Mouse (Mus musculus) lung, adult 2 months (tissue): ENCODE data around the gene Adamts14. TPM values are rescaled to one million over a fixed set of nuclear protein-coding genes. Genes with fewer than 3 reads are reported as not detected.

ENCODE experiments used
- DNase-seq: peaks from one replicate; pipeline ENCODE4 v3.0.0; 2022
- H3K4me1 ChIP-seq: fragments of 200-500 bp; 2 replicates; pipeline ENCODE4 v1.6.1; 2011; ENCODE audit warnings: low read length; ENCODE audit not compliant: control insufficient read depth, insufficient read depth
- H3K4me3 ChIP-seq: fragments of 200-500 bp; replicated peaks from 2 replicates; pipeline ENCODE3; 2011; ENCODE audit warnings: low read depth, mild to moderate bottlenecking, control low read depth, low read length; ENCODE audit errors: extremely low read depth
- CTCF ChIP-seq: fragments of 200-500 bp; IDR thresholded peaks from 2 replicates; pipeline ENCODE4 v1.5.1; 2011; ENCODE audit warnings: mild to moderate bottlenecking, low read length, control low read depth; ENCODE audit not compliant: insufficient read depth
- POLR2A ChIP-seq: fragments of 200-500 bp; IDR thresholded peaks from 2 replicates; pipeline ENCODE4 v1.6.1; 2011; ENCODE audit warnings: low read depth, mild to moderate bottlenecking, control low read depth, low read length, borderline replicate concordance; ENCODE audit errors: extremely low read depth
- WGBS: fragments of 180-500 bp; shearing (Covaris S2); methylation state at CpG from one replicate; pipeline ENCODE4 v1.1.7; 2018; 5-methylcytosine and 5-hydroxymethylcytosine counted together
- polyA plus RNA-seq: library from polyadenylated mRNA; depleted of rRNA; stranded (reverse); fragments of >200 nt; gene quantifications from 2 replicates; pipeline ENCODE4 v1.2.3, GENCODE M21; 2012

Adamts14 gene
- polyA plus RNA-seq, 1 experiment, result 3.6 TPM

DNA sequence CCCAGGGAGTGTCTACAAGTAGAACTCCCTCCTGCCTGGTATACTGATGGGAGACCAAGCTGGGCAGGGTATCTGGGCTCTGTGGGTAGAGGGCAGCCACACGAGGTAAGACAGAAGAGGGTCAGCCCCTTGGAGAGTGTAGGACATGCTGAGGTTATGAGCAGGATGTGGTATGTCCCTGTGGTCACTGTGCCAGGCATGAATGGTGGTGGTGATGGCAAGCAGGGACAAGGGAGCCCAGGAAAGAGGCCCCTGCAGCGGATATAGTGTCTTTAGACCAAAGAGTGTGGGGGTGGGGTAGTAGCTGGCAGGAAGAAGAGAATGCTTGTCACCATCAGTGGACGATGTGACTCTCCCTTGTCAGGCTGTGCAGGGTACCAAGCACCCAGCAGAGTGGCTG is 85.2 kb downstream of the Adamts14 start:
- H3K4me3 ChIP-seq, result no peak overlapping the region
- WGBS, result 48% methylated on average over 3 of the region's 3 CpGs
- H3K4me1 ChIP-seq, result no peaks in the 10 kb centered on the region
- no peak for DNase-seq
- TF ChIP-seq CTCF (no peak), POLR2A (no peak)

DNA sequence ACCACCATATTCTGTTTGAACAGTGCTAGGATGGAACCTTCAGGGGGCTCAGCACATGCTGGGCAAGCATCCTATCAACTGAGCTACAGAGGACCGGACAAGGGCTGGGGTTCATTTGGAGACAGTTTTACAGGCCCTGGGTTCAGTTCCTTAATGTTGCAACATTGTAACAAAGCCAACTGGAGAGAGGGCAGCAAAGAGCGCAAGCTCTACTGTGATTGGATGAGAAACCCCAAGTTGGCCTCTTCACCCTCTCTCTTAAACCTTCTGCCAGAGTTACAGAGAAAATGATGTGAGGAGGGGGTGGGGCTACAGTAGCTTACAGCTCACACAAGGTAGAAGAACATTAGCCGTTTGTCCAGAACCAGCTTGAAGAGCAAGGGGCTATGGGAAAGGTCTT is 86.2 kb downstream of the Adamts14 start:
- 56% methylated on average over 3 of the region's 3 CpGs for WGBS
- no peak for TF ChIP-seq POLR2A
- TF ChIP-seq CTCF, result no peak
- H3K4me3 ChIP-seq, result no peak overlapping the region
- H3K4me1 ChIP-seq, result no peaks in the 10 kb centered on the region
- no peak for DNase-seq

DNA sequence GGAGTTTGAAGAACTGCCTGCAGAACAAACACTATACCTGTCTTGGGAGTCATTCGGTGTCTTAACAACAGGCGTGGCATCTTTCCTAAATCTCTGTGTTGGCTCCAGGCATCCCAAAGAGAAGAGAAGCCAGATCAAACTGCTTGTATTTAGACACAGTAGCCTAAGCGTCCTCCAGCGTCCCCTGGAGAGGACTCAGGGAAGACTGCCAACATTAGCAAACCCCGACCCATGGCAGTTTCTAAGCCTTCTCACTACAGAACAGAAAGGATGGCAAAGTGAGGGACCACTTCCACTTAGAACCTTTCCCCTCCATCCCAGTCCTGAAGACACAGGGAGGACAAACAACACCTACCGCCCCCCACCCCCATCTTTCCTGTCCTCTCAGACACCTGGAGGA is 93.3 kb downstream of the Adamts14 start:
- Histone ChIP-seq H3K4me1 (no peaks in the 10 kb centered on the region), H3K4me3 (no peak overlapping the region)
- TF ChIP-seq POLR2A, result no peak
- no peak for TF ChIP-seq CTCF
- WGBS, result 53% methylated on average over 6 of the region's 6 CpGs
- no peak for DNase-seq

DNA sequence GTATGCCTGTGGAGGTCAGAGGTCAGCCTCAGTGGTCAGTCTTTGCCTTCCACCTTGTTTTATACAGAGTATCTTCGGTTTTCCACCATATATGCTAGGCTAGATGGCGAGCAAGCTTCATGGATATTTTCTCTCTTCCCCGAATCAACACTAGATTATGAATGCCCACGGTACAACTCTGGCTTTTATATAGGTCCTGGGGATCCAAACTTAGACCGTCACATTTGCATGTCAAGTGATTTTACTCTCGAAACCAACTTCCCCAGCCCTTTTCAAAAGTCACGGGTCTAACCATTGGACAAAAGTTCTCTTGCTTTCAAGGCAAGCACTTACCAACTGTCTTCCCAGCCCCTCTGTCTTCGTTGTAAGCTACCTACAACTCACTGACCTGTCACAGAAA is 94.6 kb downstream of the Adamts14 start:
- no peak for DNase-seq
- WGBS, result 90% methylated on average over 8 of the region's 8 CpGs
- Histone ChIP-seq H3K4me3 (no peak overlapping the region), H3K4me1 (no peaks in the 10 kb centered on the region)
- TF ChIP-seq POLR2A (no peak), CTCF (no peak)

DNA sequence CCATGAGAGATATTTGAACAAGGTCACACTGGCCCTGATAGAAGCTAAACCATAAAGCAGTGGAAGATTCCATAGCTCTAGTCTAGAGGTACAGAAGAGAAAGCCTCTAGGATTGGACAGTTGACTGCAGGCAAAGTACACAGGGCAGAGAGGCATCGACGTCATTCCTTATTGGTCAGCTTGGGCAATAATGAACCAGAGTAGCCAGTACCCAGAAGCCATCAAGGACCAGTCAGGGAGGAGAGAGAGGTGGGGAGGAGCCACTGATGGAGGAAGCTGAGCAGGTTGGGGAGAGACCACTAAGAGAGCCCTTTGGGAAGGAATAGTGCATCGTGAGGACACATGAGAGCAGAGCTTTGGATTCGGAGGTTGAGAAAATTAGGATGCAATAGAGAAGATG is 95.5 kb downstream of the Adamts14 start:
- no peak for DNase-seq
- TF ChIP-seq POLR2A (no peak), CTCF (no peak)
- no peaks in the 10 kb centered on the region for H3K4me1 ChIP-seq
- 87% methylated on average over 4 of the region's 4 CpGs for WGBS
- H3K4me3 ChIP-seq, result no peak overlapping the region

DNA sequence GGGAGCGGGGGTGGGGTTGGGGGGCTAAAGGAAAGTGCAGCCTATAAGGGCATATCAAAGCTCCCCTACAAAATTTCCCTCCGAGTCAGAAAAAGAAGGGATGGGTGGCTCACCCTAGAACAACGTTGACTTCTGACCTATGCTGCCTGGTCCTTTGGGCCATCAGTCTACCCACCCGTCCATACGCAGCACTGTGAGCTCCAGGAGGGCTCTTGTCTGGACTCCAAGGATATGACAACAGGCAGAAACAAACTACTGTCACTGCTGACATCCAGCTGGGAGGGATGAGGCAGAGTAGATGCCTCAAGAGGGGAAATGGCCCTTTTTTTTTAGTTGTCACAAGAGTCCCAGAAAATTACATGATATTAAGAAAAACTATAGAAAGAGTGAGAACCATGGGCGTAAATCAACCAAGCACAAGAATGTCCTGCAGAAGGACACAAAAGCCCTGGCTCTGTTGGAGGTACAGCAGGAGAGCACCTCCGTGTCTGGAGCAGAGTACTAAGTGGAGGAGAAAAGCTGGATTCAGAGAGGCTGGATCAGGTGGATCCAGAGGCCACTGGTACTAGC is 96.9 kb downstream of the Adamts14 start:
- Histone ChIP-seq H3K4me3 (no peak overlapping the region), H3K4me1 (no peaks in the 10 kb centered on the region)
- no peak for DNase-seq
- TF ChIP-seq POLR2A (no peak), CTCF (no peak)
- 50% methylated on average over 7 of the region's 7 CpGs for WGBS

DNA sequence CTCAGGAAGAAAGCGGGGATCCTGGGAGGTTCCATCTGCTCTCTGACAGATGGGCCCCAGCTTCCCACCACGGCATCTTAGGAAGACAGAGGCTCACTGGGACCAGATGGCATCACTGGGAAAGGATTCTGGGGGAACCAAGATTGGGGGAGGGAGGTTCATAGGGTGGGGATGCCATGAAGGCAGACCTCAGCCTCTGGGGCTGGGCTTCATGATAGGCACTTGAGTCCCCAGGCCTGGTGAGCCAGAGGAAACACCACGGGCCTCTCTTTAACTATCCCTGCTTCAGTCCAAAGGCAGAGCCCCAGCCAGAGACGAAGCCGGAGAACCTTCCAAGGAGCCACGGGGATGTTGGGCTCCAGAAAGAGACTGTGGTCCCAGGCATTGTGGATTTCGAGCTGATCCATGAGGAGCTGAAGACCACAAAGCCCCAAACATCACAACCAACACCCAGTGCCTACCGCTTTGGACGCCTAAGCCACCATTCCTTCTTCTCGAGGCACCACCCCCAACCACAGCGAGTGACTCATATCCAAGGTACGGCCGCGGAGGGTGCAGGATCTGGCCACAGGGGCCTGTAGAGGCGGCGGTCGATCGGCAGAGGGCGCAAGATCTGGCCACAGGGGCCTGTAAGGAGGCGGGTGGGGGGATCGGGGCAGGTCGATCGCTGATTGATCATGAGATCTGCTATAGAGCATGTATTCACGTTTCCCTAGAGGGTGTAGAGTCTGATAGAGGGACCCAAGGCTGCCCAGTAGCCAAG is 97.6 kb downstream of the Adamts14 start:
- Histone ChIP-seq H3K4me1 (no peaks in the 10 kb centered on the region), H3K4me3 (no peak overlapping the region)
- DNase-seq, result no peak
- TF ChIP-seq CTCF (no peak), POLR2A (no peak)
- 12% methylated on average over 24 of the region's 24 CpGs for WGBS

DNA sequence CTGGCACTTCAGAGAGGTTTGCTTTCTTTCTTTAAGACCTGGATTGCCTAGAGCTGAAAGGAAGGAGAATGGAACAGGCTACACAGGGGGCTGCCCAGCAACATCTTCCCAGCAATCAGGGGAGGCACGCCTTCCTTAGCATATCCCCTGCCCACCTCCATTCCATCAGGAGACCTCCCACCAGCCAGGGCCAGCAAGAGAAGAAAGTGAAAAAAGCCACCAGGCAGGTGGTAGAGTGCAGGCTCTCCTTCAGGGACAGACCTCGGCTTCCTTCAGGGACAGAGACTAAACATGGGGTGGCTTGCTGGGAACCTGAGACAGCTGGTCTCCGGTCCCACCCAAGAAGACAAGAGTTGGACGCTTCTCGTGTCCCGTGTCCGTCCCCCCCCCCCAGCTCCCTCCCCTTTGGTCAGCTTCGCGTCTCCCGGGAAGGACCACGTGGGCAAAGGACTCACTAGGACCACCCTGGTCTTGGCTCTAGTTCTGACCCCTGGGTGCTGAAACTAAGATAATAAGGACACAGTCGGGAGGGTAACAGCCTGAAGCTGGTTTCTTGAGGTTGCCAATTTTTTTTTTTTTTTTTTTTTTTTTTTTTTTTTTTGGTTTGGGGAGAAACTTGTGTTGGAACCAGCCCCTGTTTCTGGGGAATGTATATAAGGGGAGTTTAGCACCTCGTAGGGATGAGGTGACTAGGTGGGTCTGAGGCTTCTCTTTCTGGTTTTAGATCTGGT is 98.4 kb downstream of the Adamts14 start:
- 27% methylated on average over 13 of the region's 13 CpGs for WGBS
- Histone ChIP-seq H3K4me3 (no peak overlapping the region), H3K4me1 (no peaks in the 10 kb centered on the region)
- TF ChIP-seq POLR2A, result no peak
- no peak for TF ChIP-seq CTCF
- no peak for DNase-seq

DNA sequence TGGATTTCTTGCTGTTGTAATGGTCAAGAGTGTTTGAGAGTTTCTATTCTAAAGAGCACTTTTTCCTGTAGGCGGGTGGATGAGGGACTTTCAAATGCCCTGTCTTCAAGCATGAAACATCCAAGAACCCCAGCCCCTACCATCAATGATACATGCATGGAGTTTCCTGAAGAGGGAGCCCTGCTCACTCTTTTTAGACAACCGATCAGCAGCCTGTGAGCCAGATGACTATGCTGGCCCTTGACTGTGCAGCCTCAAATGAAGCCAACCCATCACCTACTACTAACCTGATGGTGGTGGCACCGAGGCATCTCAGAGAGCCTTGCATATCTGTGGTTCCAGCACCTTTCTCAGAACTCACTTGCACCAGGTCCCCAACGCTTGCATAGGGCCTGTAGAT is 100.7 kb downstream of the Adamts14 start:
- 84% methylated on average over 4 of the region's 4 CpGs for WGBS

More for the DNA sequence above, 100.7 kb downstream of the Adamts14 start:
- DNase-seq, result no peak
- Histone ChIP-seq H3K4me1 (no peaks in the 10 kb centered on the region), H3K4me3 (no peak overlapping the region)
- TF ChIP-seq CTCF (no peak), POLR2A (no peak)
